Mouse (Mus musculus): Measurements from ENCODE around the gene Wsb1. TPM values are rescaled to one million over a fixed set of nuclear protein-coding genes. Genes with fewer than 3 reads are reported as not detected.

The Wsb1 gene
- total RNA-seq, 2 experiments from 2014 or later = 85.9 to 87.5 TPM

- intact Hi-C loops (cut with DNase I) = loop anchor here (5.0 to 10.0 kb wide), 2 partner anchors 79 to 316 kb away; partner anchors contain the start of gene Nf1
Observed at GRCm38 (mm10) chr11:79258738-79259137, 4.3 kb upstream of the Wsb1 start.

GRCm38 (mm10) chr11:79253542-79254390 lies 705 bp downstream of the Wsb1 start:
- DNase-seq (ENCODE audit: extremely low spot score in 1 of 2, low spot score in 2 of 2) = peak; percentile 38 to 44
- H3K27ac ChIP-seq = peak overlapping the region; percentile 92
- TF ChIP-seq CTCF (IDR thresholded peaks at IDR 0.05) = no peak
- H3K4me3 ChIP-seq = peak overlapping the region; percentile 97
- intact Hi-C loops (cut with DNase I) = loop anchor here (5.0 to 10.0 kb wide), 2 partner anchors 144 to 321 kb away; no protein-coding TSS in a partner anchor

More at GRCm38 (mm10) chr11:79258738-79259137, 4.3 kb upstream of the Wsb1 start:
- no peak overlapping the region for H3K27ac ChIP-seq
- no peak for DNase-seq (ENCODE audit: extremely low spot score in 1 of 2, low spot score in 2 of 2)
- no peak overlapping the region for H3K4me3 ChIP-seq
- no peak for TF ChIP-seq CTCF (IDR thresholded peaks at IDR 0.05)

- peak overlapping the region; percentile 97 for H3K4me3 ChIP-seq
- intact Hi-C loops (cut with DNase I) = loop anchor here (5.0 to 10.0 kb wide), 2 partner anchors 144 to 322 kb away; no protein-coding TSS in a partner anchor
- no peak for DNase-seq (ENCODE audit: extremely low spot score in 1 of 2, low spot score in 2 of 2)
- TF ChIP-seq CTCF (IDR thresholded peaks at IDR 0.05) = no peak
- no peak overlapping the region for H3K27ac ChIP-seq
Observed at GRCm38 (mm10) chr11:79252881-79253541, 1.5 kb downstream of the Wsb1 start.

GRCm38 (mm10) chr11:79239024-79239423 lies 15.4 kb downstream of the Wsb1 start:
- no peak overlapping the region; the same call in 1 of the 2 replicates for H3K27ac ChIP-seq
- intact Hi-C loops (cut with DNase I) = no loop called here
- no peak overlapping the region for H3K4me3 ChIP-seq
- DNase-seq (ENCODE audit: extremely low spot score in 1 of 2, low spot score in 2 of 2) = no peak
- TF ChIP-seq CTCF (IDR thresholded peaks at IDR 0.05) = no peak

GRCm38 (mm10) chr11:79238398-79238752 lies 16.1 kb downstream of the Wsb1 start:
- TF ChIP-seq CTCF (IDR thresholded peaks at IDR 0.05) = no peak
- DNase-seq (ENCODE audit: extremely low spot score in 1 of 2, low spot score in 2 of 2) = no peak
- intact Hi-C loops (cut with DNase I) = no loop called here
- H3K27ac ChIP-seq = peak overlapping the region; percentile 5; the same call in 1 of the 2 replicates
- H3K4me3 ChIP-seq = no peak overlapping the region

GRCm38 (mm10) chr11:79237644-79238397 lies 16.6 kb downstream of the Wsb1 start:
- peak overlapping the region; percentile 5; the same call in 1 of the 2 replicates for H3K27ac ChIP-seq
- no peak for TF ChIP-seq CTCF (IDR thresholded peaks at IDR 0.05)
- DNase-seq (ENCODE audit: extremely low spot score in 1 of 2, low spot score in 2 of 2) = no peak
- no peak overlapping the region for H3K4me3 ChIP-seq
- intact Hi-C loops (cut with DNase I) = no loop called here

- H3K4me3 ChIP-seq = no peak overlapping the region
- TF ChIP-seq CTCF (IDR thresholded peaks at IDR 0.05) = no peak
- intact Hi-C loops (cut with DNase I) = no loop called here
- H3K27ac ChIP-seq = no peak overlapping the region
- no peak for DNase-seq (ENCODE audit: extremely low spot score in 1 of 2, low spot score in 2 of 2)
Observed at GRCm38 (mm10) chr11:79230251-79230570, 24.3 kb downstream of the Wsb1 start.

GRCm38 (mm10) chr11:79229561-79230250 lies 24.8 kb downstream of the Wsb1 start:
- no peak for TF ChIP-seq CTCF (IDR thresholded peaks at IDR 0.05)
- no peak for DNase-seq (ENCODE audit: extremely low spot score in 1 of 2, low spot score in 2 of 2)
- intact Hi-C loops (cut with DNase I) = no loop called here
- Histone ChIP-seq H3K4me3 (no peak overlapping the region), H3K27ac (no peak overlapping the region)

- TF ChIP-seq CTCF (IDR thresholded peaks at IDR 0.05) = no peak
- DNase-seq (ENCODE audit: extremely low spot score in 1 of 2, low spot score in 2 of 2) = no peak
- Histone ChIP-seq H3K4me3 (no peak overlapping the region), H3K27ac (no peak overlapping the region)
- intact Hi-C loops (cut with DNase I) = no loop called here
Observed at GRCm38 (mm10) chr11:79229057-79229504, 25.4 kb downstream of the Wsb1 start.

GRCm38 (mm10) chr11:79228089-79228488 lies 26.4 kb downstream of the Wsb1 start:
- Histone ChIP-seq H3K27ac (no peak overlapping the region), H3K4me3 (no peak overlapping the region)
- intact Hi-C loops (cut with DNase I) = no loop called here
- no peak for DNase-seq (ENCODE audit: extremely low spot score in 1 of 2, low spot score in 2 of 2)
- TF ChIP-seq CTCF (IDR thresholded peaks at IDR 0.05) = no peak

All from left cerebral cortex, adult 2 months (tissue).